Mouse (Mus musculus) kidney, postnatal 36 days (tissue): Measurements from ENCODE around the gene Entr1.

ENCODE experiments used
- DNase-seq, 2 experiments: peaks; one replicate each; pipeline ENCODE4 v3.0.0; 2021 to 2022; ENCODE audit warnings: mixed read lengths in 2 of 2

Entr1 gene

GRCm38 (mm10) chr2:26389154-26389690 is at the start of gene Entr1, which contains the start of gene Pmpca:
TSS of gene Entr1 (minus strand) at chr2:26389316.
TSS of gene Pmpca (plus strand) at chr2:26389339.
- peak; percentile 81 to 94 for DNase-seq

GRCm38 (mm10) chr2:26438373-26438772 is 49.3 kb upstream of the Entr1 start:
- DNase-seq = no peak

- no peak for DNase-seq
Observed at GRCm38 (mm10) chr2:26437221-26437620, 48.1 kb upstream of the Entr1 start.

GRCm38 (mm10) chr2:26434791-26435572 is 45.9 kb upstream of the Entr1 start:
- peak; percentile 74 to 79 for DNase-seq

GRCm38 (mm10) chr2:26429851-26430250 is 40.7 kb upstream of the Entr1 start:
- no peak for DNase-seq

- no peak for DNase-seq
Observed at GRCm38 (mm10) chr2:26424541-26424940, 35.4 kb upstream of the Entr1 start.

- DNase-seq = peak; percentile 63 to 79
Observed at GRCm38 (mm10) chr2:26423086-26423485, 34.0 kb upstream of the Entr1 start.

GRCm38 (mm10) chr2:26421969-26422368 is 32.9 kb upstream of the Entr1 start:
- no peak for DNase-seq

- no peak for DNase-seq
Observed at GRCm38 (mm10) chr2:26418120-26418519, 29.0 kb upstream of the Entr1 start.

GRCm38 (mm10) chr2:26417066-26417465 is 27.9 kb upstream of the Entr1 start:
- no peak for DNase-seq

GRCm38 (mm10) chr2:26410931-26411411 is 21.9 kb upstream of the Entr1 start:
- DNase-seq = peak; percentile 44 to 71

- DNase-seq = no peak
Observed at GRCm38 (mm10) chr2:26410091-26410490, 21.0 kb upstream of the Entr1 start.

GRCm38 (mm10) chr2:26409362-26409761 is 20.2 kb upstream of the Entr1 start:
- DNase-seq = no peak

GRCm38 (mm10) chr2:26408515-26409356 is 19.6 kb upstream of the Entr1 start, which contains the start of gene Inpp5e:
TSS of gene Inpp5e (minus strand) at chr2:26409203.
- peak; percentile 98 to 99 for DNase-seq

- peak; percentile 72 to 73 for DNase-seq
Observed at GRCm38 (mm10) chr2:26403306-26403705, 14.2 kb upstream of the Entr1 start.

GRCm38 (mm10) chr2:26402265-26402664 is 13.1 kb upstream of the Entr1 start:
- DNase-seq = no peak

GRCm38 (mm10) chr2:26401023-26401422 is 11.9 kb upstream of the Entr1 start:
- no peak for DNase-seq

- DNase-seq = no peak
Observed at GRCm38 (mm10) chr2:26400296-26400695, 11.2 kb upstream of the Entr1 start.

- DNase-seq = peak; percentile 72 to 84
Observed at GRCm38 (mm10) chr2:26399647-26400046, 10.5 kb upstream of the Entr1 start.

GRCm38 (mm10) chr2:26398978-26399377 is 9.9 kb upstream of the Entr1 start:
- DNase-seq = peak; percentile 39 to 57

GRCm38 (mm10) chr2:26391617-26392016 is 2.5 kb upstream of the Entr1 start:
- DNase-seq = no peak

GRCm38 (mm10) chr2:26390954-26391353 is 1.8 kb upstream of the Entr1 start:
- DNase-seq = no peak

- peak in 1 of 2 experiments; percentile 50 for DNase-seq
Observed at GRCm38 (mm10) chr2:26388682-26389153, 398 bp downstream of the Entr1 start.
